In the genomic region with DNA sequence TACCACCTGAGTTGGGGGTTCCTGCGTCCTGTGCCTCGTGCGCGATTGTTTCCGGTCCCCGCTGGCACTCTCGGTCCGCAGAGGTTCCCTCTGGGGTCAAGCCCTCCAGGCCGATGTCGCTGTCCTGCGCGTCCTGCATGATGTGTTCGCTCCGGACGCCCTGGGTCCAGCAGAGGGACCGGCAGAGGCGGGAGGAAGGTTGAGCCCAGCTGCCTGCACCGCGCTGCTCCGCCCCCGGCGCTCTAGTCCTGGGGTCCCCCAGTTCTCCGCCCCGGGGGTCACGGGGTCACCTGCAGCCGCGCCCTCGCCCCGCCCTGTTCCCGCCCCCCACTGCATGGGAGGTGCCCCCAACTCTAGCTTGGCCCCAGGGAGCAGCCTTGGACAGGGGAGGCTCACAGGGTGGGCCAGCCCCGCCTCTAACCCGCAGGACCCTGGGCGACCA, we compare ENCODE assay signal across 8 mouse cellular contexts. TPM values are rescaled to one million over a fixed set of nuclear protein-coding genes. Genes with fewer than 3 reads are reported as not detected.
DNase-seq lines count a peak whose midpoint lies in the region; ATAC-seq and TF ChIP-seq lines count a peak whose summit lies in the region.

No protein-coding gene starts in this region.

- H3K4me2 ChIP-seq in embryonic facial prominence, embryonic 12.5 days (replicated peaks) = peak overlapping the region; percentile 66
- H3K4me2 ChIP-seq in intestine, embryonic 14.5 days (ENCODE audit: low read length) = peak overlapping the region; percentile 90
- H3K4me2 ChIP-seq in midbrain, embryonic 14.5 days (ENCODE audit: low read length) = peak overlapping the region; percentile 90

- no peaks in the 10 kb centered on the region for H3K4me1 ChIP-seq in kidney, adult 2 months (ENCODE audit: control insufficient read depth, insufficient read depth, low read length)
- peaks cover 9% of the 10 kb centered on the region; the same call in 1 of the 2 replicates for H3K4me1 ChIP-seq in embryonic facial prominence, embryonic 12.5 days
- H3K4me1 ChIP-seq in intestine, embryonic 14.5 days (replicated peaks; ENCODE audit: control insufficient read depth, insufficient read depth, low read length) = peaks cover 41% of the 10 kb centered on the region
- peaks cover 19% of the 10 kb centered on the region for H3K4me1 ChIP-seq in midbrain, embryonic 14.5 days (ENCODE audit: control insufficient read depth, insufficient read depth, low read length)

- H3K4me3 ChIP-seq in kidney, adult 2 months (ENCODE audit: insufficient read depth, low read depth, low read length) = peak overlapping the region; percentile 44
- peak overlapping the region; percentile 38 for H3K4me3 ChIP-seq in embryonic facial prominence, embryonic 12.5 days
- H3K4me3 ChIP-seq in intestine, embryonic 14.5 days (ENCODE audit: low read depth, low read length) = peak overlapping the region; percentile 43
- peak overlapping the region; percentile 42 for H3K4me3 ChIP-seq in midbrain, embryonic 14.5 days (replicated peaks; ENCODE audit: low read depth, low read length)

- no peaks in the 10 kb centered on the region for H3K36me3 ChIP-seq in kidney, adult 2 months (ENCODE audit: control insufficient read depth, insufficient read depth, low read length)
- no peaks in the 10 kb centered on the region for H3K36me3 ChIP-seq in embryonic facial prominence, embryonic 12.5 days
- no peaks in the 10 kb centered on the region for H3K36me3 ChIP-seq in intestine, embryonic 14.5 days (ENCODE audit: control insufficient read depth, insufficient read depth, low read length)
- H3K36me3 ChIP-seq in midbrain, embryonic 14.5 days (ENCODE audit: control insufficient read depth, insufficient read depth, low read length) = no peaks in the 10 kb centered on the region

- ATAC-seq in embryonic facial prominence, embryonic 12.5 days (ENCODE audit: insufficient number of reproducible peaks, insufficient read depth, low FRiP score, low TSS enrichment) = 0 out of 2 replicates have a peak, but pooled peaks have one; percentile 65
- 0 out of 2 replicates have a peak, but pooled peaks have one; percentile 24 for ATAC-seq in intestine, embryonic 14.5 days (replicated peaks; ENCODE audit: low FRiP score, low TSS enrichment, low read depth)
- ATAC-seq in midbrain, embryonic 14.5 days (ENCODE audit: low FRiP score, low TSS enrichment) = no peak
- no peak for ATAC-seq in erythroid progenitor cell, adult 5-6 weeks (replicated peaks; ENCODE audit: low FRiP score, poor library complexity, severe bottlenecking)

- peak overlapping the region; percentile 3 for H3K9ac ChIP-seq in embryonic facial prominence, embryonic 12.5 days
- H3K9ac ChIP-seq in intestine, embryonic 14.5 days (ENCODE audit: low read length) = peak overlapping the region; percentile 61
- H3K9ac ChIP-seq in midbrain, embryonic 14.5 days (replicated peaks; ENCODE audit: low read length) = peak overlapping the region; percentile 58

- no peak overlapping the region for H3K27ac ChIP-seq in kidney, adult 2 months (ENCODE audit: insufficient read depth, low read depth, low read length)
- H3K27ac ChIP-seq in embryonic facial prominence, embryonic 12.5 days = no peak overlapping the region
- peak overlapping the region; percentile 69; the same call in 1 of the 2 replicates for H3K27ac ChIP-seq in intestine, embryonic 14.5 days (ENCODE audit: low read depth)
- H3K27ac ChIP-seq in midbrain, embryonic 14.5 days (replicated peaks; ENCODE audit: low read depth, low read length) = no peak overlapping the region

- no peak for TF ChIP-seq CTCF in kidney, adult 2 months (conservative IDR thresholded peaks at IDR 0.05; ENCODE audit: insufficient read depth, insufficient read length, low read depth, low read length)

- DNase-seq in kidney, adult 2 months = no peak
- no peak for DNase-seq in kidney, adult 9 months
- no peak for DNase-seq in intestine, embryonic 14.5 days (ENCODE audit: low spot score)
- peak; percentile 53 for DNase-seq in midbrain, embryonic 14.5 days
- no peak for DNase-seq in spleen, postnatal 10 days (ENCODE audit: low spot score in 2 of 2)
- no peak for DNase-seq in B cell, adult 2 months

- H3K27me3 ChIP-seq in kidney, adult 2 months (replicated peaks; ENCODE audit: control insufficient read depth, insufficient read depth, low read length) = no peaks in the 10 kb centered on the region
- peaks cover 24% of the 10 kb centered on the region for H3K27me3 ChIP-seq in embryonic facial prominence, embryonic 12.5 days
- H3K27me3 ChIP-seq in intestine, embryonic 14.5 days (replicated peaks; ENCODE audit: control insufficient read depth, insufficient read depth, low read length) = no peaks in the 10 kb centered on the region
- H3K27me3 ChIP-seq in midbrain, embryonic 14.5 days (ENCODE audit: control insufficient read depth, insufficient read depth, low read length) = no peaks in the 10 kb centered on the region

- no peaks in the 10 kb centered on the region for H3K9me3 ChIP-seq in embryonic facial prominence, embryonic 12.5 days
- H3K9me3 ChIP-seq in intestine, embryonic 14.5 days (ENCODE audit: control insufficient read depth, low read length) = no peaks in the 10 kb centered on the region
- H3K9me3 ChIP-seq in midbrain, embryonic 14.5 days (ENCODE audit: control insufficient read depth, low read length) = no peaks in the 10 kb centered on the region

- 2% methylated on average over 33 of the region's 33 CpGs for WGBS in kidney, adult 2 months
- under 1% methylated on average over 30 of the region's 33 CpGs for WGBS in embryonic facial prominence, embryonic 12.5 days
- WGBS in intestine, embryonic 14.5 days = 1% methylated on average over 33 of the region's 33 CpGs
- WGBS in midbrain, embryonic 14.5 days = under 1% methylated on average over 32 of the region's 33 CpGs

- no peak for TF ChIP-seq POLR2A in kidney, adult 2 months (IDR thresholded peaks at IDR 0.05; ENCODE audit: low read depth, low read length)

RNA-seq across cellular contexts. Expression of a gene that starts 13.4 kb away (rescaled TPM):
- 10.0 and 14.7 TPM in 2 replicates for polyA plus RNA-seq in kidney, adult 2 months (2012; rRNA removed)
- 10.9 and 15.9 TPM in 2 replicates for polyA plus RNA-seq in embryonic facial prominence, embryonic 12.5 days (2016; fragmentation: Nextera tagmentation; extraction: Ambion mirVana)
- polyA plus RNA-seq in intestine, embryonic 14.5 days (2014; fragmentation: Nextera tagmentation; extraction: Ambion mirVana) = 39.1 and 43.3 TPM in 2 replicates
- polyA plus RNA-seq in midbrain, embryonic 14.5 days (2014; fragmentation: Nextera tagmentation; extraction: Ambion mirVana) = 7.3 and 14.9 TPM in 2 replicates
- total RNA-seq in erythroid progenitor cell, adult 5-6 weeks (2015; ENCODE audit: low replicate concordance) = not detected in 2 replicates
- total RNA-seq in erythroid progenitor cell, adult 5-6 weeks (2017; ENCODE audit: low replicate concordance) = not detected in 2 replicates

Comparison
In these comparisons a context has a peak if more than half of its experiments do, and no peak if none do; other contexts are left out.
1. ATAC-seq: peak in embryonic facial prominence, embryonic 12.5 days (single experiment) and intestine, embryonic 14.5 days (single experiment); none in midbrain, embryonic 14.5 days (single experiment) and erythroid progenitor cell, adult 5-6 weeks (single experiment).
2. H3K9ac ChIP-seq: peak in every context shown above with its lines; median percentile 61 in intestine, embryonic 14.5 days; 58 in midbrain, embryonic 14.5 days; 3 in embryonic facial prominence, embryonic 12.5 days.
3. Peak in every context shown above with its lines, with median percentiles within 50 percentile points of each other: H3K4me3 ChIP-seq and H3K4me2 ChIP-seq.